Mouse (Mus musculus): ENCODE results near the gene S100a7a.

- TF ChIP-seq CTCF (IDR thresholded peaks at IDR 0.05) (no peak), POLR2A (IDR thresholded peaks at IDR 0.05; ENCODE audit: insufficient read depth, low read depth, low read length) (no peak), EP300 (IDR thresholded peaks at IDR 0.05; ENCODE audit: insufficient read depth, low read depth, low read length) (no peak)
Observed at GRCm38 (mm10) chr3:90621552-90621951, 32.3 kb upstream of the S100a7a start.

Measured in heart, adult 2 months (tissue).